Mouse (Mus musculus) C2C12 (cell line): ENCODE data around the gene Gstm2.

Source experiments
- CEBPB ChIP-seq: IDR thresholded peaks from one replicate; pipeline ENCODE4 v1.6.1; 2011; ENCODE audit warnings: low read depth, mild to moderate bottlenecking, control low read depth, moderate library complexity
- CTCF ChIP-seq: IDR thresholded peaks from one replicate; pipeline ENCODE4 v1.5.1; 2011; ENCODE audit not compliant: control insufficient read depth, insufficient read depth, insufficient read length
- MYOD1 ChIP-seq: IDR thresholded peaks from one replicate; pipeline ENCODE4 v1.6.1; 2011; ENCODE audit warnings: low read depth; ENCODE audit not compliant: control insufficient read depth, insufficient read length

GRCm38 (mm10) chr3:107982726-107983125, 3.5 kb downstream of the Gstm2 start:
- TF ChIP-seq CTCF: no peak
- no peak for TF ChIP-seq CEBPB
- no peak for TF ChIP-seq MYOD1
